Mouse (Mus musculus): ENCODE measurements around the gene Ckap2l. TPM values are rescaled to one million over a fixed set of nuclear protein-coding genes. Genes with fewer than 3 reads are reported as not detected.

Ckap2l gene
- total RNA-seq, 2 experiments from 2014 or later: 0.59 to 0.63 TPM

- intact Hi-C loops (cut with DNase I): no loop called here
- TF ChIP-seq CTCF (IDR thresholded peaks at IDR 0.05): no peak
- DNase-seq (ENCODE audit: extremely low spot score in 1 of 2, low spot score in 2 of 2): no peak
- H3K27ac ChIP-seq: no peak within 1 kb of the TSS; the same call in 1 of the 2 replicates
- H3K4me3 ChIP-seq: no peak within 1 kb of the TSS
These were observed 12.8 kb upstream of the Ckap2l start, which contains the start of gene Il1a for GRCm38 (mm10) chr2:129309836-129310235. Gene Il1a, minus strand, starts transcription at chr2:129309972.

GRCm38 (mm10) chr2:129306020-129306419, 9.0 kb upstream of the Ckap2l start:
- DNase-seq (ENCODE audit: extremely low spot score in 1 of 2, low spot score in 2 of 2): no peak
- H3K4me3 ChIP-seq: no peak overlapping the region
- no peak for TF ChIP-seq CTCF (IDR thresholded peaks at IDR 0.05)
- intact Hi-C loops (cut with DNase I): no loop called here
- no peak overlapping the region for H3K27ac ChIP-seq

GRCm38 (mm10) chr2:129297589-129297982, 574 bp upstream of the Ckap2l start:
- peak in 1 of 2 experiments; percentile 24 for DNase-seq (ENCODE audit: extremely low spot score in 1 of 2, low spot score in 2 of 2)
- peak overlapping the region; percentile 51 for H3K4me3 ChIP-seq
- intact Hi-C loops (cut with DNase I): loop anchor here (5.0 kb wide), 1 partner anchor 110 kb away; no protein-coding TSS in a partner anchor
- H3K27ac ChIP-seq: peak overlapping the region; percentile 95
- TF ChIP-seq CTCF (IDR thresholded peaks at IDR 0.05): no peak

- no peak for DNase-seq (ENCODE audit: extremely low spot score in 1 of 2, low spot score in 2 of 2)
- intact Hi-C loops (cut with DNase I): loop anchor here (5.0 kb wide), 1 partner anchor 111 kb away; no protein-coding TSS in a partner anchor
- no peak for TF ChIP-seq CTCF (IDR thresholded peaks at IDR 0.05)
- no peak overlapping the region for H3K4me3 ChIP-seq
- no peak overlapping the region for H3K27ac ChIP-seq
These were observed 926 bp downstream of the Ckap2l start for GRCm38 (mm10) chr2:129296086-129296485.

- no peak for DNase-seq (ENCODE audit: extremely low spot score in 1 of 2, low spot score in 2 of 2)
These were observed 1.9 kb downstream of the Ckap2l start for GRCm38 (mm10) chr2:129295075-129295474.

GRCm38 (mm10) chr2:129273823-129274222, 23.2 kb downstream of the Ckap2l start:
- H3K27ac ChIP-seq: no peak overlapping the region
- H3K4me3 ChIP-seq: no peak overlapping the region
- intact Hi-C loops (cut with DNase I): no loop called here
- no peak for DNase-seq (ENCODE audit: extremely low spot score in 1 of 2, low spot score in 2 of 2)
- no peak for TF ChIP-seq CTCF (IDR thresholded peaks at IDR 0.05)

More at GRCm38 (mm10) chr2:129295075-129295474, 1.9 kb downstream of the Ckap2l start:
- H3K27ac ChIP-seq: no peak overlapping the region
- intact Hi-C loops (cut with DNase I): loop anchor here (5.0 kb wide), 1 partner anchor 112 kb away; no protein-coding TSS in a partner anchor
- no peak for TF ChIP-seq CTCF (IDR thresholded peaks at IDR 0.05)
- no peak overlapping the region for H3K4me3 ChIP-seq

- Histone ChIP-seq H3K4me3 (no peak overlapping the region), H3K27ac (no peak overlapping the region)
- intact Hi-C loops (cut with DNase I): no loop called here
- TF ChIP-seq CTCF (IDR thresholded peaks at IDR 0.05): no peak
- no peak for DNase-seq (ENCODE audit: extremely low spot score in 1 of 2, low spot score in 2 of 2)
These were observed 26.4 kb downstream of the Ckap2l start for GRCm38 (mm10) chr2:129270621-129271020.

GRCm38 (mm10) chr2:129269986-129270385, 27.0 kb downstream of the Ckap2l start:
- no peak for DNase-seq (ENCODE audit: extremely low spot score in 1 of 2, low spot score in 2 of 2)
- TF ChIP-seq CTCF (IDR thresholded peaks at IDR 0.05): no peak
- Histone ChIP-seq H3K4me3 (no peak overlapping the region), H3K27ac (no peak overlapping the region)
- intact Hi-C loops (cut with DNase I): no loop called here

GRCm38 (mm10) chr2:129269161-129269643, 27.8 kb downstream of the Ckap2l start:
- TF ChIP-seq CTCF (IDR thresholded peaks at IDR 0.05): no peak
- no peak for DNase-seq (ENCODE audit: extremely low spot score in 1 of 2, low spot score in 2 of 2)
- Histone ChIP-seq H3K27ac (no peak overlapping the region), H3K4me3 (no peak overlapping the region)
- intact Hi-C loops (cut with DNase I): no loop called here

- Histone ChIP-seq H3K4me3 (no peak overlapping the region), H3K27ac (no peak overlapping the region)
- no peak for TF ChIP-seq CTCF (IDR thresholded peaks at IDR 0.05)
- DNase-seq (ENCODE audit: extremely low spot score in 1 of 2, low spot score in 2 of 2): no peak
- intact Hi-C loops (cut with DNase I): no loop called here
These were observed 29.3 kb downstream of the Ckap2l start for GRCm38 (mm10) chr2:129267738-129268137.

GRCm38 (mm10) chr2:129265316-129265715, 31.7 kb downstream of the Ckap2l start:
- Histone ChIP-seq H3K4me3 (no peak overlapping the region), H3K27ac (no peak overlapping the region)
- TF ChIP-seq CTCF (IDR thresholded peaks at IDR 0.05): no peak
- intact Hi-C loops (cut with DNase I): no loop called here
- no peak for DNase-seq (ENCODE audit: extremely low spot score in 1 of 2, low spot score in 2 of 2)

GRCm38 (mm10) chr2:129263073-129263472, 33.9 kb downstream of the Ckap2l start:
- intact Hi-C loops (cut with DNase I): no loop called here
- H3K27ac ChIP-seq: no peak overlapping the region
- TF ChIP-seq CTCF (IDR thresholded peaks at IDR 0.05): no peak
- no peak overlapping the region for H3K4me3 ChIP-seq
- no peak for DNase-seq (ENCODE audit: extremely low spot score in 1 of 2, low spot score in 2 of 2)

- H3K27ac ChIP-seq: no peak overlapping the region
- TF ChIP-seq CTCF (IDR thresholded peaks at IDR 0.05): no peak
- H3K4me3 ChIP-seq: no peak overlapping the region
- no peak for DNase-seq (ENCODE audit: extremely low spot score in 1 of 2, low spot score in 2 of 2)
- intact Hi-C loops (cut with DNase I): no loop called here
These were observed 35.7 kb downstream of the Ckap2l start for GRCm38 (mm10) chr2:129261151-129261794.
